In genomic region chr17:24446590-24446989, GRCm38 (mm10) we compare ENCODE assay signal across 22 mouse cellular contexts. TPM values are rescaled to one million over a fixed set of nuclear protein-coding genes. Genes with fewer than 3 reads are reported as not detected.
"Had no signal": no experiment of that assay in that cellular context is flagged by ENCODE, and none has a peak within 500 bp of the region (broad histone marks: within the 10 kb centered on the region; RNA-seq: fewer than 3 reads in every experiment).

No protein-coding gene starts in this region.

- H3K27ac ChIP-seq: lung, embryonic 15.5 days; macrophage; midbrain, embryonic 13.5 days; midbrain, embryonic 15.5 days; neural tube, embryonic 12.5 days had no signal

- H3K4me1 ChIP-seq: lung, embryonic 15.5 days; midbrain, embryonic 13.5 days; midbrain, embryonic 15.5 days; neural tube, embryonic 12.5 days had no signal

- H3K9ac ChIP-seq: liver, postnatal 0 days; lung, embryonic 15.5 days; midbrain, embryonic 13.5 days; midbrain, embryonic 15.5 days; neural tube, embryonic 12.5 days had no signal

- H3K4me2 ChIP-seq: lung, embryonic 15.5 days; midbrain, embryonic 11.5 days; midbrain, embryonic 13.5 days; midbrain, embryonic 15.5 days; neural tube, embryonic 12.5 days had no signal

- H3K27me3 ChIP-seq: lung, embryonic 15.5 days; midbrain, embryonic 13.5 days; midbrain, embryonic 15.5 days; neural tube, embryonic 12.5 days had no signal

- H3K4me3 ChIP-seq: lung, embryonic 15.5 days; midbrain, embryonic 13.5 days; midbrain, embryonic 15.5 days; neural tube, embryonic 12.5 days had no signal

- DNase-seq: liver, postnatal 0 days; lung, adult 2 months; lung, postnatal 14 days; lung, postnatal 36 days; right cerebral cortex, postnatal 14 days; right cerebral cortex, postnatal 4 days; spleen, adult 18-20 months; thymus, adult 18-20 months; thymus, postnatal 14 days; thymus, postnatal 36 days had no signal

- H3K9me3 ChIP-seq: lung, embryonic 15.5 days; midbrain, embryonic 13.5 days; midbrain, embryonic 15.5 days; neural tube, embryonic 12.5 days had no signal

- ATAC-seq: liver, postnatal 0 days; lung, postnatal 0 days; midbrain, embryonic 13.5 days; midbrain, embryonic 15.5 days had no signal

RNA-seq across cellular contexts. Expression of gene Bricd5, which starts 27.1 kb away (rescaled TPM):
- total RNA-seq: megakaryocyte-erythroid progenitor cell, adult 5-6 weeks; midbrain, postnatal 0 days; neutrophil, adult 5-6 weeks had no signal
- polyA plus RNA-seq: liver, postnatal 0 days; lung, embryonic 15.5 days; lung, postnatal 0 days; macrophage; midbrain, embryonic 11.5 days; midbrain, embryonic 13.5 days; stomach, embryonic 14.5 days; thymus, postnatal 0 days had no signal
